Mouse (Mus musculus) kidney, adult 2 months (tissue): ENCODE results near the gene Cops4.
A peak's percentile ranks its signal among the peaks of the same experiment; 100 is the strongest.

Experiments
- CTCF ChIP-seq: fragments of 200-500 bp; conservative IDR thresholded peaks from 2 replicates; pipeline ENCODE4 v1.5.1; 2011; ENCODE audit warnings: low read depth, mild to moderate bottlenecking, control low read depth, low read length, moderate library complexity, mixed read lengths; ENCODE audit not compliant: insufficient read depth, insufficient read length
- POLR2A ChIP-seq: fragments of 200-500 bp; IDR thresholded peaks from one replicate; pipeline ENCODE4 v1.6.1; 2011; ENCODE audit warnings: low read depth, low read length, control low read depth

DNA sequence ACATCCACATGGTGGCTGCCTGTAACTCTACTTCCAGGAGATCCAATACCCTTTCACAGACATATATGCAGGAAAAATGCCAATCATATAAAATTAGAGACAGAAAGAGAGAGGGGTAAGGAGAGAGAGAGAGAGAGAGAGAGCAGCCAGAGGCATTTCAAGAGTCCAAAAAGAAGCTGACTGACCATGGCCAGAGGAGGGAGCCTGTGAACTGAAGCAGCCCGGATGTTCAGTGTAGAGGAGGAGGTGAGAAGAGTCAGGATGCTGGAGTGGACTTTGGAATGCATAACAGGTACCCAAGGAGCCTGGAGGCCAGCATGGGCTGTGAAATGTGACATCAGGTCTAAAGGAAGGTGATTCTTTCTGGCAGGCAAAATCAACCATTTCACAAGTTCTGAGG lies 56.7 kb downstream of the Cops4 start:
- TF ChIP-seq CTCF (peak; percentile 27; the same call in 1 of the 2 replicates), POLR2A (no peak)
